Mouse (Mus musculus): Measurements from ENCODE around the gene Kctd2.
"Not testable (repeated sequence)": the region's sequence is repeated elsewhere in the genome, so short reads cannot be mapped to it uniquely, and the experiment has no call there.

Kctd2 gene

GRCm38 (mm10) chr11:115477388-115477787 is 57.5 kb downstream of the Kctd2 start:
- not testable (repeated sequence) for DNase-seq

GRCm38 (mm10) chr11:115478296-115478938 is 58.5 kb downstream of the Kctd2 start:
- DNase-seq, result no peak

Measured in retina, postnatal 1 day (tissue).